Mouse (Mus musculus): ENCODE measurements around the gene Arntl2.

The Arntl2 gene

GRCm38 (mm10) chr6:146793527-146793926 lies 2.3 kb upstream of the Arntl2 start:
- DNase-seq: no peak

- no peak for DNase-seq
These were observed 510 bp upstream of the Arntl2 start for GRCm38 (mm10) chr6:146795166-146795923.

- DNase-seq: no peak
These were observed 1.6 kb downstream of the Arntl2 start for GRCm38 (mm10) chr6:146797446-146797845.

GRCm38 (mm10) chr6:146809991-146810390 lies 14.1 kb downstream of the Arntl2 start:
- DNase-seq: no peak

GRCm38 (mm10) chr6:146813007-146813406 lies 17.2 kb downstream of the Arntl2 start:
- no peak for DNase-seq

GRCm38 (mm10) chr6:146820177-146820965 lies 24.5 kb downstream of the Arntl2 start:
- no peak for DNase-seq

GRCm38 (mm10) chr6:146821958-146822357 lies 26.1 kb downstream of the Arntl2 start:
- DNase-seq: no peak

- DNase-seq: peak; percentile 32
These were observed 29.1 kb downstream of the Arntl2 start for GRCm38 (mm10) chr6:146824727-146825486.

- no peak for DNase-seq
These were observed 29.6 kb downstream of the Arntl2 start for GRCm38 (mm10) chr6:146825487-146825773.

GRCm38 (mm10) chr6:146831320-146831719 lies 35.5 kb downstream of the Arntl2 start:
- DNase-seq: no peak

GRCm38 (mm10) chr6:146833485-146834314 lies 37.8 kb downstream of the Arntl2 start:
- DNase-seq: peak; percentile 28

- no peak for DNase-seq
These were observed 38.5 kb downstream of the Arntl2 start for GRCm38 (mm10) chr6:146834342-146834741.

- no peak for DNase-seq
These were observed 39.9 kb downstream of the Arntl2 start for GRCm38 (mm10) chr6:146835784-146836183.

- no peak for DNase-seq
These were observed 41.5 kb downstream of the Arntl2 start for GRCm38 (mm10) chr6:146837316-146837715.

GRCm38 (mm10) chr6:146838366-146838765 lies 42.5 kb downstream of the Arntl2 start:
- DNase-seq: no peak

GRCm38 (mm10) chr6:146838863-146839262 lies 43.0 kb downstream of the Arntl2 start:
- DNase-seq: no peak

GRCm38 (mm10) chr6:146844867-146845266 lies 49.0 kb downstream of the Arntl2 start:
- DNase-seq: no peak

- DNase-seq: no peak
These were observed 49.5 kb downstream of the Arntl2 start for GRCm38 (mm10) chr6:146845347-146845746.

GRCm38 (mm10) chr6:146845961-146846750 lies 50.3 kb downstream of the Arntl2 start:
- DNase-seq: no peak

GRCm38 (mm10) chr6:146847402-146847801 lies 51.5 kb downstream of the Arntl2 start:
- no peak for DNase-seq

- DNase-seq: no peak
These were observed 52.4 kb downstream of the Arntl2 start for GRCm38 (mm10) chr6:146848281-146848680.

GRCm38 (mm10) chr6:146850050-146850449 lies 54.2 kb downstream of the Arntl2 start, which contains the start of gene Smco2:
TSS of gene Smco2 (plus strand) at chr6:146850104.
- no peak for DNase-seq

All from layer of hippocampus, adult 9-11 months (tissue).